ENCODE assay signal across 16 mouse cellular contexts in the genomic region with DNA sequence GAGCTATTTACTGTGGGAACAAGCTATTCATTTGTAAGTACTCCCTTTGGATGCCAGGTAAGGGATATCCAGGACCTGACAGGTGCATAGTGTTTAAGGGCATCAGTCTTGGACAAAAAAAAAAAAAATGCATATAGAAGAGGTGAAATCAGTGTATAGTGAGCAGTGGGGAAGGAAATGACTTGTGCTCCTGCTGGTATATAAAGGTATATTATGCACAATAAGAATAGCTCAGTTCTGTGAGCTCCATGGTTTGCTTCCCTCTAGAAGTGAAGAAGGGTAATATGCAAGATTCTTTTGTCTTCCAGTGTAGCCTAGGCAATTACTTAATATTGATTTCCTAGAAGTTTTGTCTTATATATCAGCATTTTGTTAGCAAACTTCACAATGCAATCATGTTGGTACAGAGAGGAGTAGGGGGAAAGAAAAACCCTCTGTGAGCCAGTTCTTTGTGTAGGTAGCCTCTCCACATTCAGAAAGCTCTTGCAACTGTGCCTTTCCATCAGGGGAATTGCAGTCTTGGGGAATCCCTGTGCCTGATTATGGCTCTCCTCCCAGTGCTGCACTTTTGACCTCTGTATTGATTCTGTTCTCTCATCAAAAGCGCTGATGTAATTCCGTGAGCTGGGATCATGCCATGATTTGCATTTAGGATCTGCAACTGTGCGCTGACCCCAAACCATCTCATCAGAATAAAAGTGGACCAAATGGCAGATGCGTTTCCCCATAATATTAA.
DNase-seq lines count a peak whose midpoint lies in the region; ATAC-seq and TF ChIP-seq lines count a peak whose summit lies in the region.
"Had no signal": no experiment of that assay in that cellular context is flagged by ENCODE, and none has a peak within 500 bp of the region (broad histone marks: within the 10 kb centered on the region; RNA-seq: fewer than 3 reads in every experiment).

No protein-coding gene starts in this region.

- WGBS in liver, adult 2 months = 27% methylated on average over 4 of the region's 4 CpGs
- WGBS in midbrain, embryonic 16.5 days = 19% methylated on average over 4 of the region's 4 CpGs
- WGBS in intestine, embryonic 15.5 days = 60% methylated on average over 4 of the region's 4 CpGs

- intact Hi-C loops in heart, postnatal 14 days (cut with DNase I) = no loop called here

- no peak overlapping the region for H3K27ac ChIP-seq in liver, adult 2 months (replicated peaks; ENCODE audit: insufficient read depth, low read depth, low read length)
- H3K27ac ChIP-seq in midbrain, embryonic 16.5 days (ENCODE audit: low read length) = peak overlapping the region; percentile 49
- no peak overlapping the region for H3K27ac ChIP-seq in intestine, embryonic 15.5 days
- H3K27ac ChIP-seq: gastrocnemius, adult 2 months; limb, embryonic 13.5 days had no signal

- ATAC-seq in midbrain, embryonic 16.5 days = no peak
- ATAC-seq in intestine, embryonic 15.5 days = no peak
- ATAC-seq in frontal cortex, adult (ENCODE audit: low TSS enrichment) = no peak

- H3K9ac ChIP-seq in liver, adult 2 months (ENCODE audit: low read depth, low read length) = no peak overlapping the region
- H3K9ac ChIP-seq in midbrain, embryonic 16.5 days (ENCODE audit: low read depth, low read length) = no peak overlapping the region
- H3K9ac ChIP-seq in intestine, embryonic 15.5 days = no peak overlapping the region
- H3K9ac ChIP-seq: limb, embryonic 13.5 days had no signal

- no peaks in the 10 kb centered on the region for H3K79me2 ChIP-seq in liver, adult 2 months (ENCODE audit: control insufficient read depth, insufficient read depth, low read length)

- no peaks in the 10 kb centered on the region for H3K4me1 ChIP-seq in liver, adult 2 months (ENCODE audit: control insufficient read depth, insufficient read depth, low read length)
- H3K4me1 ChIP-seq in midbrain, embryonic 16.5 days (ENCODE audit: control insufficient read depth, insufficient read depth, low read length) = peaks cover 7% of the 10 kb centered on the region
- H3K4me1 ChIP-seq in intestine, embryonic 15.5 days (replicated peaks) = no peaks in the 10 kb centered on the region
- H3K4me1 ChIP-seq: limb, embryonic 13.5 days had no signal

- TF ChIP-seq POLR2A in brain, embryonic 14.5 days (IDR thresholded peaks at IDR 0.05; ENCODE audit: borderline replicate concordance, extremely low read depth, insufficient read depth, insufficient read length, poor library complexity, severe bottlenecking) = no peak
- TF ChIP-seq POLR2A in liver, adult 2 months (IDR thresholded peaks at IDR 0.05; ENCODE audit: extremely low read depth, insufficient read depth, low read length) = no peak

- no peak overlapping the region for H3K4me2 ChIP-seq in midbrain, embryonic 16.5 days (ENCODE audit: low read length)
- H3K4me2 ChIP-seq in intestine, embryonic 15.5 days (replicated peaks) = no peak overlapping the region
- H3K4me2 ChIP-seq: limb, embryonic 13.5 days had no signal

- no peaks in the 10 kb centered on the region for H3K27me3 ChIP-seq in liver, adult 2 months (ENCODE audit: control insufficient read depth, insufficient read depth, low read length)
- no peaks in the 10 kb centered on the region for H3K27me3 ChIP-seq in midbrain, embryonic 16.5 days (ENCODE audit: control insufficient read depth, insufficient read depth, low read depth, low read length)
- H3K27me3 ChIP-seq in intestine, embryonic 15.5 days (replicated peaks) = no peaks in the 10 kb centered on the region
- H3K27me3 ChIP-seq: limb, embryonic 13.5 days had no signal

- H3K9me3 ChIP-seq in midbrain, embryonic 16.5 days (replicated peaks; ENCODE audit: control insufficient read depth, low read length, poor library complexity, severe bottlenecking) = no peaks in the 10 kb centered on the region
- H3K9me3 ChIP-seq in intestine, embryonic 15.5 days = no peaks in the 10 kb centered on the region
- H3K9me3 ChIP-seq: G1E; limb, embryonic 13.5 days had no signal

- H3K4me3 ChIP-seq in liver, adult 2 months (ENCODE audit: insufficient read depth, low read depth, low read length) = no peak overlapping the region
- H3K4me3 ChIP-seq in midbrain, embryonic 16.5 days (ENCODE audit: low read depth, low read length) = no peak overlapping the region
- no peak overlapping the region for H3K4me3 ChIP-seq in intestine, embryonic 15.5 days (replicated peaks)
- H3K4me3 ChIP-seq: gastrocnemius, adult 2 months; limb, embryonic 13.5 days had no signal

- H3K36me3 ChIP-seq in liver, adult 2 months (ENCODE audit: control insufficient read depth, insufficient read depth, low read length) = no peaks in the 10 kb centered on the region
- no peaks in the 10 kb centered on the region for H3K36me3 ChIP-seq in midbrain, embryonic 16.5 days (ENCODE audit: control insufficient read depth, insufficient read depth, low read length)
- no peaks in the 10 kb centered on the region for H3K36me3 ChIP-seq in intestine, embryonic 15.5 days
- H3K36me3 ChIP-seq: G1E; limb, embryonic 13.5 days had no signal

- no peak for TF ChIP-seq CTCF in brain, embryonic 14.5 days (IDR thresholded peaks at IDR 0.05; ENCODE audit: borderline replicate concordance, extremely low read depth, insufficient read depth, insufficient read length)
- TF ChIP-seq CTCF in liver, adult 2 months (IDR thresholded peaks at IDR 0.05; ENCODE audit: low read depth, low read length) = no peak

- DNase-seq in brain, embryonic 14.5 days (ENCODE audit: low read depth) = peak; percentile 57
- peak; percentile 14 for DNase-seq in embryo, embryonic 9.5 days (ENCODE audit: extremely low spot score)
- peak; percentile 68 for DNase-seq in liver, adult 2 months (ENCODE audit: extremely low read depth, low read depth, low spot score)
- no peak for DNase-seq in heart, postnatal 14 days
- no peak for DNase-seq in lung, adult 18-20 months
- DNase-seq: adrenal gland, postnatal 25 days; cerebellum, postnatal 36 days; gastrocnemius, adult 2 months; heart, postnatal 10 days; kidney, adult 18-20 months; kidney, postnatal 4 days had no signal

Comparison
In these comparisons a context has a peak if more than half of its experiments do, and no peak if none do; other contexts are left out.
1. DNase-seq: peak in brain, embryonic 14.5 days (single experiment), embryo, embryonic 9.5 days (single experiment) and liver, adult 2 months (single experiment); none in heart, postnatal 14 days (0 of 2) and lung, adult 18-20 months (0 of 2).